Mouse (Mus musculus) kidney, adult 2 months (tissue): ENCODE data around the gene Lrmda. TPM values are rescaled to one million over a fixed set of nuclear protein-coding genes. Genes with fewer than 3 reads are reported as not detected.

Source experiments
- DNase-seq: peaks from one replicate; pipeline ENCODE4 v3.0.0; 2021
- H3K27ac ChIP-seq: fragments of 200-500 bp; 2 replicates; pipeline ENCODE4 v1.5.1; 2012; ENCODE audit warnings: low read depth, low read length, control low read depth, inconsistent platforms; ENCODE audit not compliant: insufficient read depth
- H3K27me3 ChIP-seq: fragments of 200-500 bp; replicated peaks from 2 replicates; pipeline ENCODE4 v1.6.1; 2012; ENCODE audit warnings: mild to moderate bottlenecking, moderate library complexity, low read length, inconsistent platforms; ENCODE audit not compliant: control insufficient read depth, insufficient read depth
- H3K36me3 ChIP-seq: fragments of 200-500 bp; 2 replicates; pipeline ENCODE4 v1.6.1; 2012; ENCODE audit warnings: mild to moderate bottlenecking, moderate library complexity, low read length, inconsistent platforms; ENCODE audit not compliant: control insufficient read depth, insufficient read depth
- H3K4me1 ChIP-seq: fragments of 200-500 bp; 2 replicates; pipeline ENCODE4 v1.6.1; 2011; ENCODE audit warnings: low read length; ENCODE audit not compliant: control insufficient read depth, insufficient read depth
- H3K4me3 ChIP-seq: fragments of 200-500 bp; 2 replicates; pipeline ENCODE4 v1.5.1; 2011; ENCODE audit warnings: mild to moderate bottlenecking, low read depth, low read length, control low read depth; ENCODE audit not compliant: insufficient read depth
- CTCF ChIP-seq: fragments of 200-500 bp; conservative IDR thresholded peaks from 2 replicates; pipeline ENCODE4 v1.5.1; 2011; ENCODE audit warnings: low read depth, mild to moderate bottlenecking, control low read depth, low read length, moderate library complexity, mixed read lengths; ENCODE audit not compliant: insufficient read depth, insufficient read length
- POLR2A ChIP-seq: fragments of 200-500 bp; IDR thresholded peaks from one replicate; pipeline ENCODE4 v1.6.1; 2011; ENCODE audit warnings: low read depth, low read length, control low read depth
- WGBS: fragments of 180-500 bp; shearing (Covaris S2); methylation state at CpG from one replicate; pipeline ENCODE4 v1.1.7; 2018; 5-methylcytosine and 5-hydroxymethylcytosine counted together
- polyA plus RNA-seq: library from polyadenylated mRNA; depleted of rRNA; stranded (reverse); fragments of >200 nt; gene quantifications from 2 replicates; pipeline ENCODE4 v1.2.3, GENCODE M21; 2012; rRNA removed

Gene Lrmda
- polyA plus RNA-seq: 3.3 TPM in 2 replicates

DNA sequence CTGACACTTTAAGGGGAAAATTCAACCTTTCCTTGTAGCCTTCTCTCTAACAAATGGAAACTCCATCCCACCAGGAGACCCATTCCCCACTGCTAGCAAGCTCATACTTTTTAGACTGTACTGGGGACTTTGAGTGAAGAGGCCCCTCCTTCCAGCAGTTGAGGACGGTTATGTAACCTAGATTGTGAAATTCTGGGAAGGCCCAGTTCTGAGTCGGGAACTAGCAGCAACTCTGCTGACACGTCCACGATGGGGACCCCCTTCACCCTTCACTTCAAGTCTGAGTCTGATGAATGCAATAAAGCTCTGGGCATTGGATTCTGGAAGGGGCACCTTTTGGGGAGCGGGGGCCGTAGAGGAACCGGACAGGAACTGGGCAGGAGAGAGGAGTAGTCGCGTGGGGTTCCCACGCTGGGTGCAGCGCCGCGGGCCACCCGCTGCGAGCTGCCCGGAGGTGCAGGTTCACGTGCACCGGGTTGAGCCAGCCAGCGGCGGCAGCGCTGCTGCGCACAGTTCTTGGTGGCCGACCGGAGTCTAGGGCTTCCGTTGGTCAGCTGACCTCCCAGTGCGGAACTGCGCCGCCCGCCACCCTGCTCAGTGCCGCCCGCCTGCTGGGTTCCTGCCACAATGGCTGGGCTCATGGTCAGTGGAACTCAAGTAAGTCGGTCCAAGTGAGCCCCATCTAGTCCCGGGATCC lies at the start of gene Lrmda:
TSS of gene Lrmda (plus strand) at position 461 of the 697 bp plus-strand sequence.
- TF ChIP-seq CTCF (no peak), POLR2A (peak; percentile 52)
- no peaks in the 10 kb centered on the region; the same call in 1 of the 2 replicates for H3K4me1 ChIP-seq
- H3K27me3 ChIP-seq: no peaks in the 10 kb centered on the region
- no peaks in the 10 kb centered on the region for H3K36me3 ChIP-seq
- DNase-seq: peak; percentile 91
- H3K27ac ChIP-seq: peak within 1 kb of the TSS; percentile 83
- WGBS: 1% methylated on average over 33 of the region's 33 CpGs
- H3K4me3 ChIP-seq: peak within 1 kb of the TSS; percentile 66

DNA sequence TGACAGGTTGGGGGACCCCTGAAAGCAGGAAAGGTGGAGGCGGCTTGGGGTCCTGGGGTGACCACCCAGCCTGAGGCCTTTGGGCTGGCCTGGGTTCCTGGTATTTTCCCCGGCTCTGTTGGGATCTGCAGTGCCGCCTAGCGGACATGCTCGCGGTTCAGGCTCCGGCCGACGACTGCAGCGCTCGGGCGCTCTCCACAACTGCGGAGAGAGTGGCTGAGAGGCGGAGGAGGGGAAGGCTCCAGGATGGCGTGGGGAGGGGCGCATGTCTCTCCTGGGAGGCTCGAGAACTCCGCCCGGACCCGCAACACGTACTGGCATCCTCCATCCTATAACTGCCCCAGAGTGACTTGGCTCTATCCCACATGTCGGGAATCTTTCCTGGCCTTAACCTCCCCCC lies 38.0 kb upstream of the Lrmda start:
- peaks cover 16% of the 10 kb centered on the region for H3K36me3 ChIP-seq
- TF ChIP-seq POLR2A (peak; percentile 26), CTCF (peak; percentile 76)
- H3K27ac ChIP-seq: no peak overlapping the region
- no peaks in the 10 kb centered on the region for H3K4me1 ChIP-seq
- 2% methylated on average over 22 of the region's 22 CpGs for WGBS
- peak; percentile 90 for DNase-seq
- peak overlapping the region; percentile 31; the same call in 1 of the 2 replicates for H3K4me3 ChIP-seq
- no peaks in the 10 kb centered on the region for H3K27me3 ChIP-seq

DNA sequence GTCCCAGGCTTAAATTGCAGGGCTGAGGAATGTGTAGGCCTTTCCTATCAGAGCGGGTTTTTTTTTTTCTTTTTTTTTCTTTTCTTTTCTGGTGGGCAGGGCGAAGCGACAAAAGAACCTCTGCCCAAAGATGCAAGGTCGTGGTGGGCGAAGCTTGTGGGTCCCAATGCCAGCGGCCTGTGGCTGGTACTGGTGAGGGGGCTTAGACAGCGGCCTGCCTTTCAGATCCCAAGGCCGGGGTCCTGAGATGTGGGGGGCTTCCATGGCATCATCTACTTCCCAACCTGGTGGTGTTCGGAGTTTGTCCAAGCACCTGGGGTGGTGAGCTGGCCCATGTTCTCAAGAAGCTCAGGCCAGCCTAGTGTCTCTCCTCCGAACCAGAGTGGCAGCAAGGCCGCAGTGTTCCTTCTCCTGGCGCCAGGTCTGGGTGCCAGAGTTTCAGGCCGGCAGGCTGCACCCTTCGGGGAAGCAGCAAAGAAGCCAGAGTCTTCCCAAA lies 37.4 kb upstream of the Lrmda start:
- WGBS: 34% methylated on average over 14 of the region's 14 CpGs
- Histone ChIP-seq H3K36me3 (peaks cover 16% of the 10 kb centered on the region), H3K4me1 (no peaks in the 10 kb centered on the region), H3K27ac (peak overlapping the region; percentile 91), H3K27me3 (no peaks in the 10 kb centered on the region), H3K4me3 (peak overlapping the region; percentile 70)
- TF ChIP-seq POLR2A (no peak), CTCF (no peak)
- DNase-seq: no peak

DNA sequence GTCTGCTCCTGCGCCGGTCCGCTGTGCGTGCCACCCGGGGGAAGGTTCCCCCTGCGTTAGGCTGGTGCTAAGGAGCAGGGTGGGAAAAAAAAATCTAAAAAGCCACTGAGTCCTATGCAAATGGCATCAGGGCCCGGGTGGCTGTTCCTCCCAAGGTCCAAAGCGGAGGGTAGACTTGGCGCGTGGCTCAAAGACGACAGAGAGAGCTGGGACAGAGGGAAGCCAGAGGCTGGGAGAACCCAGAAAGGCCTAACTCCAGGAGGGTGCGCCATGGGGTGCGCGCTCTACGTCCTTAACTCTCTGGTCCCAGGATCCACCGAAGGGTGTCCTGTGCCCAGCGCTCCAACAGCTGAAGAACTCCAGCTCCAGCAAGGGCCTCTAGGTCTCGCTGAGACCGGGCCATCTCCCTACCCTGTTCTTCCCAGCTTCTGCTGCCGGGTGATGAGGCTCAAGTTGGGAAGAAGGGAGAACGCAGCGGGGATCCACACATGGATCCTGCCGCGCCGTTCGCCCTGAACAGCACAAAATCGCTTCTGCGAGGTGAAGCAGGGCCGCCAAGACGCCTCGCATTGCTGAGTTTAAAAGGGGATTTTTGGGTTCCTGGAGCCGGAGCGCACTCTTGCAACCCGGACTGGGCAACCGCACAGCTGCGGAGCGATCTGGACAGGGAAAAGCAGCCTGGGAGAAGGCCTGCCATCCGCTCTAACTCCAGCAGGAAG lies 36.8 kb upstream of the Lrmda start:
- H3K27me3 ChIP-seq: no peaks in the 10 kb centered on the region
- H3K4me1 ChIP-seq: no peaks in the 10 kb centered on the region
- peak overlapping the region; percentile 70 for H3K4me3 ChIP-seq
- H3K36me3 ChIP-seq: peaks cover 16% of the 10 kb centered on the region
- peak overlapping the region; percentile 91 for H3K27ac ChIP-seq
- WGBS: 17% methylated on average over 38 of the region's 38 CpGs
- no peak for TF ChIP-seq CTCF
- DNase-seq: peak; percentile 75

DNA sequence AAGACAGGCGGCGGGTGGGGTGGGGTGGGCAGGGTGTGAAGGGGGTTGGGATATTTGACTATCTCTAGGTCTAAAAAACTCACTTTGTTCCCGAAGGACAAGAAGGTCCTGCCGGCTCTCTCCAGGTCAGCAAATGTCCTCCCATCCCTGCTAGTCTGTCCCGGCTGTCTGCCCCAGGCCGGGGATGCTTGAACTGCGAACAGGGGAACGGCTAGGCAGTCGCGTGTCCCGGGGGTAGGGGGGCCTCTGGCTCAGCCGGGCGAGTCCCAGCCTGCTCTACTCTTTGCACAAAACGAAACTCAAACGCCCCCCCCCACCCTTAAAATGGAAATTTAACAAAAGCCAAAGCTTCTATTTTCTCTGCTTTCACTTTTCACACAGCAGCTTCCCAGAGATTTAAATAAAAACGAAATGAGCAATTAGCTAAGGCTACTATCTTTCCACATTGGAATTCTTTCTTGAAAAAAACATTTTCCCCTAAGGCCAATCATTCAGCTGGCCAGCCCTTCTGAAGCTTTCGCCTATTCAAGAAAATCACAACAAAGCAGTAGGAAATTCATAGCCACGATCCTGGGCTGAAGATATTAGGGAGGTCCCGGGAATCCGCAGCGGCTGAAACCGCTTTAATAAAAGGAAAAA lies 36.1 kb upstream of the Lrmda start:
- peak overlapping the region; percentile 70 for H3K4me3 ChIP-seq

DNA sequence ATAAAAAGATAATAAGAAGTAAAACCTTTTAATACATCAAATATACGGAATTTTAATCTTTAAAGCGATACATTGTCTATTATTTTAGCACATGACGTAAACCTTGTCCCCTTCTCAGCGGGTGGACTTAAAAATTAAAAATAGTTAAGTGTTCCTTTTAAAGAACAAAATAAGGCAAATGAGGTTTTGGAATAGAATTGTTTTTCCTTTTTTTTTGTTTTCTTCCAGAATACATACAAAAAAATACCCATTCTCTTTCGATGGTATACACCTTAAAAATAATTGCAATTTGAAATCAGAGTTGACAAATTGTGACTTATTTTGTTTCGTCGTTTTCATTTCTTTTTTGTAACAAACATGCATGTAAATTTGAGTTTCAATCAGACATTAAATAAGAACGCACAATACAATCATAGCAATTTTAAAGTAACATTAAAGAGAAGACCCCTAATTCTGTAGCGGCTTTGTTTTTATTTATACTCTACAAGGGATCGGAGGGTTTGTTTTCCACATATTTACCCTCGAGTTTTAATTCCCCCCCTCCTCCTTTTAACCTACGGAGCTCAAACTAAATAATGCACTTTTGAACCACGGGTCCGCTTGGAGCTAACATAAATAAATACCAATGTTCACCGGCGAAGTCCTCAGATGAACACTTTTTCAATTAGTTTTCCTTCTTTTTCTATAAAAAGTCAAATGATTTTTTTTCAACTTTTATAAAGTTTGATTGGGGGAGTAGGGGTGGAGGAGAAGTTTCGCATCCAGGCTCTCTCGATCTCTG lies 35.4 kb upstream of the Lrmda start:
- no peaks in the 10 kb centered on the region for H3K27me3 ChIP-seq
- no peak for DNase-seq
- H3K27ac ChIP-seq: peak overlapping the region; percentile 92
- H3K4me1 ChIP-seq: no peaks in the 10 kb centered on the region
- H3K36me3 ChIP-seq: peaks cover 16% of the 10 kb centered on the region
- TF ChIP-seq POLR2A (no peak), CTCF (no peak)
- WGBS: 20% methylated on average over 18 of the region's 18 CpGs
- H3K4me3 ChIP-seq: peak overlapping the region; percentile 85

More for the DNA sequence above, 36.1 kb upstream of the Lrmda start:
- Histone ChIP-seq H3K27ac (peak overlapping the region; percentile 91), H3K36me3 (peaks cover 16% of the 10 kb centered on the region), H3K27me3 (no peaks in the 10 kb centered on the region), H3K4me1 (no peaks in the 10 kb centered on the region)
- WGBS: 21% methylated on average over 22 of the region's 22 CpGs
- TF ChIP-seq CTCF (no peak), POLR2A (peak; percentile 36)
- peak; percentile 59 for DNase-seq
